Mouse (Mus musculus) olfactory bulb, adult 2 months (tissue): ENCODE data around the gene Atic.

ENCODE experiments used
- CTCF ChIP-seq: fragments of 200-500 bp; IDR thresholded peaks from 2 replicates; pipeline ENCODE4 v1.5.1; 2012; ENCODE audit warnings: low read depth, mild to moderate bottlenecking, low read length, moderate library complexity; ENCODE audit not compliant: insufficient read depth
- POLR2A ChIP-seq: fragments of 200-500 bp; IDR thresholded peaks from 2 replicates; pipeline ENCODE4 v1.6.1; 2012; ENCODE audit warnings: mild to moderate bottlenecking, low read depth, low read length, moderate library complexity; ENCODE audit not compliant: insufficient read depth

- TF ChIP-seq POLR2A (no peak), CTCF (no peak)
Measured at GRCm38 (mm10) chr1:71623625-71624024, 66.7 kb downstream of the Atic start.
